Mouse (Mus musculus) left cerebral cortex, postnatal 14 days (tissue): ENCODE measurements around the gene Cdkl2. TPM values are rescaled to one million over a fixed set of nuclear protein-coding genes. Genes with fewer than 3 reads are reported as not detected.

Experiments used
- DNase-seq, 2 experiments: peaks; one replicate each; pipeline ENCODE4 v3.0.0; 2021 to 2022; ENCODE audit warnings: low spot score in 2 of 2, mixed read lengths in 1 of 2
- intact Hi-C: fragments of 180-260 bp; cut with DNase I; formaldehyde crosslinking; loops from one replicate; pipeline ENCODE4 v1.15.1; 2025
- total RNA-seq, 2 experiments: library from RNA; stranded (reverse); gene quantifications; 2 replicates each; pipeline ENCODE4 v1.2.3; 2021

Cdkl2 gene
- total RNA-seq, 2 experiments from 2014 or later: 61.9 to 68.6 TPM

DNA sequence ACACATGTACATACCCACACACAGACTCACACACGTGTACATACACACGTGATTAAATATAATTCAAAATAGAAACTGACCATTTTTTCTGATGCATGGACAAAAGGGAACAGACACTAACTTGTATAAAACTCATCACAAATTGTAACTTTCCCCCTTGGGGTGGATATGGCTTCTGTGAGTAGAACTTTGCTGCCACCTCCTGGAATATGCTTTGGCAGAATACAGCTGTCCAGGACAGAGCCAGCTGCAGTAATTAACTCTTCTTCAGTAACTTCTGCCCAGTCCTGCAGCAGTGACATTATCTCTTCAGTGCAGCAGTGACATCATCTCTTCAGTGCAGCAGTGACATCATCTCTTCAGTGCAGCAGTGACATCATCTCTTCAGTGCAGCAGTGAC, 40.7 kb downstream of the Cdkl2 start:
- intact Hi-C loops: loop anchor here (10.0 kb wide), 1 partner anchor 538 kb away; no protein-coding TSS in a partner anchor
- peak; percentile 24 to 51 for DNase-seq

DNA sequence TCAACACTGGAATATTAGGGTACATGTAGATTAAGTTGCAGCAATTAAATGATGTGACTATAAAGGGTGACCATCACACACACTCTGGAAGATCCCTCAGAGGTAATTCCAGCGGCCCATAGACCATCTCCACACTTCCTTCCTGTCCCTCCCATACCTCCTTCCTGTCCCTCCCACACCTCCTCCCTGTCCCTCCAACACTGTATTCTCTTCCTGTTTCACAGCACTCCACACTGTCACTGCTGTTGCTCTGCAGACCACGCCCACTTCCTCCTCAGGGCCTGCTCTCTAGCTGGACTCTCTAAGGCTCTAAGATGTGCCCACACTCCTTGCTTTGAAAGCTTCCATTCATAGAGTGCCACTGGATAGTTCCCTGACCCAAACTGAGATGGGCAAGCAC, 42.9 kb downstream of the Cdkl2 start:
- intact Hi-C loops: loop anchor here (10.0 kb wide), 1 partner anchor 536 kb away; no protein-coding TSS in a partner anchor
- DNase-seq: no peak

DNA sequence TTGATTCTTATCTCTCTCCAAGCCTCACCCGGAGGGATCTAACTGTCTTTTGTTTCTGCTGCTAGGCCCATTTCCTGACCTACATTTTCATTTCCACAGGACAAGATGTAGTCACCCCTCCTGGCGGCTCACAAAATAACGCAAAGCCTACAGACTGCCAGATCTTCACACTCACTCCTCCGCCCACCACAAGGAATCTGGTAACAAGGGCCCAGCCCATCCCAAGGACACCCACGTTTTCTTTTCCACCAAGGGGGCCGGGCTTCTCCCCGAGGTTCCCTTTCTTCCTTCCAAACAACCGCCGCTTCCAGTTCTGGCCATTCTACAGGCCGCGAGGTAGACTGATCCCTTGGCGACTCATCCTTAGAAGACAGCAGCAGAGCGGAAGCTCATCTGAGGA, 49.1 kb downstream of the Cdkl2 start:
- intact Hi-C loops: no loop called here
- peak; percentile 11 for DNase-seq

DNA sequence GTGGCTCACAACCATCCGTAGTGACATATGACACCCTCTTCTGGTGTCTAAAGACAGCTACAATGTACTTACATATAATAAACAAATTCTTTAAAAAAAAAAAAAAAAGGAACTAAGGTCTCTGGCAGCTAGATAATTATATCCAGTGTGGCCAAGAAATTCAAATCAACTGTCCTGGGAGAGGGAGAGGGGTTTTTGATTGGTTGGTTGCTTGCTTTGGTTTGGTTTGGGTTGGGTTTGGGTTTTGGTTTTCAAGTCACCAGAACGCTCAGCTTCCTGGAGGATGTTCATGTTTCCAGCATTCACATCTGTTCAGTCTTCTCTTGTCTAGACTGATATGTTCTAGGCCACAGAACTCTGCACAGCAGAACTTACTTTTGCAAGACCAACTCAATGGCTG, 50.6 kb downstream of the Cdkl2 start:
- intact Hi-C loops: no loop called here
- DNase-seq: no peak

DNA sequence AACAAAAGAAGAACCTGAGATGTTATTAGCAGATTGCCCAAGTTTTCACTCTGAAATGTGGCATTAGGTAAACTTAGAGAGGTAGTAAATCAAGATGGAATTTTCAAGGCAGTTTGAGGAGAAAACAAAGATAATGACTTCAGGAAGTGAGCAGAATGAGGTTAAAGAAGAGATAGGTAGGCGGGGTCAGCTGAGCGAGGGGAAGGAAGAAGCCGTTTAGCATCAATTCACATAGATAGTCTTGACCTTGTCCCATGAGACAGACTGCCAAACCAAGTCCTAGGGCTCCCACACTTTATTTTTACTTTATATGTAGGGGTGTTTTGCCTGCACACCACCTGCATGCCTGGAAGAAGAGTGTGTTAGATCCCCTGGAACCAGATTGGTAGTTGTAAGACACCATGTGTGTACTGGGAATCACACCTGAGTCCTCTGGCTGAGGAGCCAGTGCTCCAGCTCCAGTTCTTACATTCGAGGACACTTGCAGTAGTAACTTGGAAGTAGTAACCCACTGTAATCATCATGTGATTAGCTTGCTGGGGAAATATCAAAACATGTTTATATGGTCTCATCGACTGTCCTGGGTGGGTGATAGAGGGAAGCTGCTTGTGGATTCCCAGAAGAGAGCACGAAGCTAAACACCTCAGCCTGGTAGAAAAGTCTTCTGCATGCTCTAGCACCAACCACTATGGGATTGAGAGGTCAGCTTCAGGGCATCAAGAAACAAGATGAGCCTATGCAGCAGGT, 52.3 kb downstream of the Cdkl2 start:
- intact Hi-C loops: no loop called here
- DNase-seq: no peak

DNA sequence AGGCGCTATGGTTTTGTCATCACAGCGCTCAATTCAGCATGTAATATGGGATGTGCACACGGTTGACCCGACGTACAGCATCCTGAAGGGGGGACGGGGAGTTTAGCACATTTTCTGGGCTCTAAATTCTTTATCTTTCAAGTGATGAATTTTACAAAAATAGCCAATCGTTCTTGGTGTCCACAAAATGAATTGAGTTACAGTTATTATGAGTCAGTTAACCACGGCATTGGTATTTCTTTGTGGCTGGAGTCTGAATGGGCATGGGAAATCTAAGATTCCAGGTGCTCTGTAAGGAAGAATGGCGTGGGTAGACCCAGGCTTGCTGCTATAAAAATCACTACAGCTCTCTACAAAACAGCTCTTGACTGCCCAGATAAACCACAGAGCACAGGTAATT, 54.4 kb downstream of the Cdkl2 start:
- no peak for DNase-seq
- intact Hi-C loops: no loop called here

DNA sequence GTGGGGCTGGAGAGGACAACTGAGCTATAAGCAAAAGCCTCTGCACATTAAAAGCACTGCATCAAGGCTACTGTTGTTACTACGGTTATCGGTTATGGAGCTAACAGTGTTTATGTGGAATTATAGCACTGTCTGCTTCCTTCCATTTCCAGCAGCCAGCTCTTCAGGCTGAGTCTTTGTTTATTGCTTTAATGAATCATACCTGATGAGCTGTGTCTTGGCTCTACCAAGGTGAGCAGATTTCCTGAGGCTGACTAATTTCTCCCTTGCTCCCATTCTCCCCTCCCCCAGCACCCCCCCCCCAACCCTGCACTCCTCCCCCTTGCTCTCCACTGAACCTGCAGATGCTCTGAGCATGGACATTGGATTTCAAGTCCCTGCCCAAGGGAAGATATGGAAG, 55.9 kb downstream of the Cdkl2 start:
- intact Hi-C loops: no loop called here

DNA sequence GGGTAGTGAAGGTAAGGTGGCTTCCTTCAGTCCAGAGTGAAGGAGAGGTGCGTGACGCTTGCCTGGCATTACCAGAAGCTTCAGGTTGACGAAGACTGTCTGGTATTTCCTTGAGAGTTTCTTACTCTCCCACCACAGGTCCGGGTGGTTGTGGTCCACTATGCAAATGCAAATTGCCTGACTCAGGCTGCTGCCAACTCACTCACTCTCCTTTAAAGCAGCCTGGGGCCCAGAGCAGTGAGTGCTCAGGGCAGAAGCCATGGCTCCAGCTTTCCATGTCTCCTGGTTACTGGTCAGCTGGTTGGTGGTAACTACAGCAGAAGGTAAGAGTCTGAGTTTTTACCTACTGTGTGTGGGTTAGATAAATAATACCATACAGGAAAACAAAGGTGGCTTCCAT, 56.4 kb downstream of the Cdkl2 start, which contains the start of gene Odaph:
TSS of gene Odaph (plus strand) at position 240 of the 400 bp plus-strand sequence.
- intact Hi-C loops: no loop called here
- DNase-seq: no peak

More for the DNA sequence above, 55.9 kb downstream of the Cdkl2 start:
- no peak for DNase-seq

DNA sequence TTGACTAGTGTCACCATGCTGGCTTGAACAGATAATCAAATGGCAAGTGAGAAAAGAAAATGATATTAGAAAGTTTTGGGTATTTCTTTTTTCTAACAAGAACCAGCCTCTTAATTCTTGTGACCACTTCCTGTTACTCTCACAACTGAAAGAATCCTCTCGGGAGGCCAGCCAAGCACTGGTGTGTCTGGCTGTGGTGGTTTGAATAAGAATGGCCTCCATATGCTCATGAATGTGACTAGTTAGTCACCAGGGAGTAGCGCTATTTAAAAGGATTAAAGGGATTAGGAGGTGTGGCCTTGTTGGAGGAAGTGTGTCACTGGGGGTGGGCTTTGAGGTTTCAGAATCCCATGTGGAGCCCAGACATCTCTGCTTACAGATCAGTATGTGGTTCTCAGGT, 58.0 kb downstream of the Cdkl2 start:
- intact Hi-C loops: no loop called here
- no peak for DNase-seq

DNA sequence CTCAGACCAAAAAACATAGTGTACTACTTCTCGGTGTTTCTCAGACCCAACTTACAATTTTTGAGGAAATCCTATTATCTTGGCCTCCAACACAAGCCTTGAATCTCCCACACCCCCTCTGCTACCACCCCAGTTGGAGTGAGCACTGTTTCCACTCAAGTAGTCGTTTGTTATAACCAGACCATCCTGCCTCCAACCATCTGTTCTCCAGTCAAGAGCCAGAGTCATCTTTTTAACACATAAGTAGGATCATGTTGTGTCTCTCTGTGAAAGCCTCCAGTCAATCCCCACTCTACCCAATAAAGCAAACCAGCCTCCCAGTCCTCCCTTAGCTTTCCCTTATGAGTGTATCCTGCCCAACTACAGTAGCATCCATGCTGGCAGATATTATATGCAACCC, 60.2 kb downstream of the Cdkl2 start:
- no peak for DNase-seq
- intact Hi-C loops: no loop called here

DNA sequence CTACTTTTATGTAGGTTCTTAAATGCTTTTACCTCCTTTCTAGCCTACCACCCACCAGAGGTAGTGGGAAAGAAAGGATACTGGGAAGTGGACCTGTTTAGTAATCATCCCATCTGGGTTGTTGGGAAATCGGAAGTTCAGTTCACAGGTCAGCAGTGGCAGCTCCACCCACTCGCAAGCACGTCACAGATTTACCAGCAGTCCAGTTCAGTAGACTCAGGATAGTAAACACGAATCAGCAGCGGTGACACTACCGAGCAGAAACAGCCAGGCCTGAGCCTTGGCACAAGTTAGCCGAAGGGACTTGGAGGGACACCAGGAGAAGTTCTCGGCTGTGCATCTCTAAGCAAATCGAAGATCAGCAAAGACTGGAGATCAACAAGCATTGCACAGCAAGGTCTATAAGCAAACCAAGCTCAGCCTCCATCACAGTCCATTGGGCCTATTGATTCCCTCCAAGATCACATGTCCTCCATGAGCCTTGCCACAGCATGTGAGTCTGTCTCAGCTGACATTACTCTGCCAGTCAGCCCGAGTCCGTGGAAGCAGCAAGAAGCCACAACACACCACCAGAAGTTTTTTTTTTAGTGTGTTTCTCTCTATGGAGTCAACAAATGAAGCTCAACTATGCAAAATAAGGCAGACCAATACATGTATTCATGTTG, 62.4 kb downstream of the Cdkl2 start:
- no peak for DNase-seq
- intact Hi-C loops: no loop called here

DNA sequence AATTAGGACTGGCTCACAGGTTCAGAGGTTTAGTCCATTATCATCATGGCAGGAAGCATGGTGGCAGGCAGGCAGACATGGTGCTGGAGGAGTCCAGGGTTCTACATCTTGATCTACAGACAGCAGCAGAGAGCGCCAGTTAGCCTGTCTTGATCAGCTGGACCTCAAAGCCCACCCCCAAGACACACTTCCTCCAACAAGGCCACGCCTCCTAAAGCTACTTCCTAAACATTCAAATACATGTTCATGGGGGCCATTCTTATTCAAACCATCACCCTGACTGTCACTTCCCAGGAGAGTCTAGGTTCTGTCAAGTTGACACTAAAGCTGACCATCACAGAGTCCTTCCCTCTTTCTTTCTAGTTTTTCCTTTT, 66.3 kb downstream of the Cdkl2 start:
- DNase-seq: no peak
- intact Hi-C loops: no loop called here

DNA sequence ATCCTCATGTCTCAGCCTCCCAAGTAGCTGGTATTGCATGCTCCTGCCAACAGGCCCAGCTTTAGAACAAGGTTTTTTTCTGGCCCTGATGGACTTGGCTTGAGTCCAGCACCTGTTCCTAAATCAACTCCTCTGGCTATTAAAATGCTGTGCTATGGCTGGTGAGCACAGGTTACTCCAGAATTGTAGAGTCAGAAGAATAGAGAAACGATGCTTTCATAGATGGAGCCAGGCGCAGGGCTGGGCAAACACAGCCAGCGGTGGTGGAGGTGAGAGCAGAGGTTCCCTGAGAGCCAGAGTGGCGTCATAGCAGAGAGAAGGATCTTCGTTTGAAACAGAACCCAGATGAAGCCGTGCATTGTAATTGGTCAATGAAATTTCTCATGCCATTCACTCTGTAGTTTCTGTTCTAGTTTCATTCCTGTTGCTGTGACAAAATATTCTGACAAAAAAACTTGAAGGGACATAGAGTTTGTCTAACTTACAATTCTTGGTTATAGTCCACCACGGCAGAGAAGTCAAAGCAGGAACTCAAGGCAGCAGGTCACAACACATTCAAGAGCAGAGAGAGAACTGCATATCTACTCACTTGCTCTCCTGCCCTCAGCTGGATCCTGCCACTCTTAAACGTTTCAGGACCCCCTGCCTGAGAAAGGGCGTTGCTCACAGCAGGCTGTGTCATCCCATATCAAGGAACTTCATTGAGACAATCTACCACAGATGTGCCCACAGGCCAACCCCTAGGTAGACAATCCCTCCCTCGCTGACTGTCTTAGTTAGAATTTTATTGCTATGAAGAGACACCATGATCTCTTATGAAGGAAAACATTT, 66.9 kb downstream of the Cdkl2 start:
- intact Hi-C loops: no loop called here
- DNase-seq: no peak

DNA sequence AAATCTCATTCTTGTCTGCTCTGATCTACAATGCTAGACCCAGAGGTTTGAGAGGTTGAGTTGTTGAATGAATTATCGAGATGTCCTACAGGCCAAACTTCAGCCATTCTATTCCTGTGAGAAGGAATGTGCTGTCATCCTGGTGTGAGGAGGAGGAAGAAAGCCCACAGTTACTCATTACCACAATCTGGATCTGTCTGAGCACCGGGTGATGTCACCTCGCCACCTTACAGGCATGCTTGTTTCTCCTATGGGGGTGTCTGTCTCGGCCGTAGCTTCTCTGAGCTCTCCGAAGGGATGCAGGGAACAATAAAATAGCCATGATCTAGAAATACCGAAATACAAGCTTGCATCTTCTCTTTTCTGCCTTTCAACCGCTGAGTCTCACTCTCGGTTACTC, 67.9 kb downstream of the Cdkl2 start:
- intact Hi-C loops: no loop called here
- no peak for DNase-seq

DNA sequence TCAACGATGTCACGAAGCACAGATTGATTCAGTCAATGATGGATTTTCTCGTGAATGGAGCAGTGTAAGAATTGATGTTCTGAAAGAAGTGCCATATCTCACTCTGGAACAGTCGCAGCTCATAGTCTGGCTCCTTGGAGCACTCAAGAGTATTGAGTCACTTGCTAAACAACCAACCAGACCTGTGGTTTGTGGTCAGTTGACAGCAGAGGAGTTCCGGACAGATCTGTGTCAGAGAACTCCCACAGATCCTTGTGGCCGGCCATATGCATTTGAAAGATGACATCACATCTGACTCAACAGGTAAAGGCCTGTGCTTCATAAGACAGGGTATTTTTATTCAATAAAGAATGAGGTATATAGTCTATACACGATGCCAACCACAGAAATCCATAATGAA, 69.7 kb downstream of the Cdkl2 start:
- DNase-seq: no peak
- intact Hi-C loops: no loop called here

DNA sequence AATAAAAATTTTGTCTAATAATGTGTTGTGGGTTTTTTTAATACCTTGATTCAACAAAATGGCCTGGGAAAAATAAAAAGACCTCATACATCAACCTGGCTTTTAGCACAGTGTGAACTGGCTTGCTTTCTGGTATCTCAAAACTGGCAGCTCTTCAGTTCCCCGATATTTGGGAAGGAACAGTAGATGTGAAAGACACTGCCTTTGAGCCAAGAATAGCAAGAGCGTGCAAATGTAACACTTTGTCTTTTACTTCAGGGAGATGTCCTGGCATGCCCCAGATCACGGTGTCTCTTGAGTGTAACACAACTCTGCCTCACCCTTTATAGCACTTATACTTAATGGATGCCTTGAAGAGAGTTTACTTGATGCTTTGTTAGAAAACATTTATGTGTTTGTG, 71.6 kb downstream of the Cdkl2 start:
- no peak for DNase-seq
- intact Hi-C loops: no loop called here

DNA sequence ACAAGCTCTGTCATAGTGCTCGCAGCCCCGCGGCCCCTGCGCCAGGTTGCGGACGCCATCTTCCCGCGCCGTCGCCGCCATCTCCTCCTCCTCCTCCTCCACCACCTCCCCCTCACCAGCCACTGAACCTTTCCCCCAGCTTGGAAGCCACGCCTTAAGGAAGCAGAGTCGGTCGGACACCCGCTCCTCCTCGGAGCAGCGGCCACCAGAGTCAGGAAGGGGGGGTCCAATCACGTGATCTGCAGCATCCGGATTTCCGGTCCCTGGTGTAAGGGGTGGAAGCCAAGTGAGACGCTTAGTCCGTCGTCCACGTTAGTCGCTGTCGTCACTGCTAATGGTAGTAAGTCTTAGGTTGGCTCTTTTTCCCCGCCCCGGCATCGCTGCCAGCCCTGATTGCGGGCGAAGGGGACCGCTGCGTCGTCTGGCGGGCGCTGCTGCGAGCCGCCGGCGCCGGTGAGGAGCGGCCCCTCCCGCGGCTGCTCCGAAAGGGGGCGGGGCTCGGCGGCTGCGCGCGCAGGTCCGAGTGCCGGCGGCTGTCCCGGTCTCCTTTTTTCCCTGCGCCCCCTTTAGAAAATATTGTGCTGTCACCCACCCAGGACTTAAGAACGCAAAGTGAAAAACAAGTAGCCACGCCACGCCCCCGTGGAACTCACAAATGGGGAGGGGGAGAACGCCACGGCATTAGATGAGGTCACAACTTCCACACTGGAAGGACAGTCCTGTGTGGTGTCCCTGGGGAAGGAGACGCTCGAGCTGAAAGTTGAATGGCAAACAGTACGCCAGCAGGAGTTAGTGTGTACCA, 80.8 kb downstream of the Cdkl2 start, which contains the start of gene Rchy1:
TSS of gene Rchy1 (minus strand) at position 430 of the 802 bp plus-strand sequence.
- peak; percentile 88 to 91 for DNase-seq
- intact Hi-C loops: loop anchor here (10.0 kb wide), 1 partner anchor 152 kb away; no protein-coding TSS in a partner anchor

DNA sequence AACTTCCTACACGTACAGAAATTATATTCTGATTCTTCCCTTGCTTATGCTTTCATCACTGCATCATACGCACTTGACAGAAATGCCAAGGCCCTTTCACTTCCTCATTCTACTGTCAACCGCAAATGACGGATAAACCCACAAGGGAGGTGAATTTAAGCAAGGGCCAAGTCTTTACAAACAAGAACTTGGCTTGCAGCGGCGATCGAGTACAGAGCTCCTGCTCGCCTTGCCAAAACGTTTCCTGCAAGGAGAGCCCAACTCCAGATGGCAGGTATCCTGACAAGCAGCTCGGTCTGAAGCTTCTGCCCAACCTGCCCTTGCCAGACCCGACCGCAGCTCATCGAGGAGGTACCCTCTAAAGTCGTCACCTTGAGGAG, 81.4 kb downstream of the Cdkl2 start:
- no peak for DNase-seq
- intact Hi-C loops: loop anchor here (10.0 kb wide), 1 partner anchor 153 kb away; no protein-coding TSS in a partner anchor

DNA sequence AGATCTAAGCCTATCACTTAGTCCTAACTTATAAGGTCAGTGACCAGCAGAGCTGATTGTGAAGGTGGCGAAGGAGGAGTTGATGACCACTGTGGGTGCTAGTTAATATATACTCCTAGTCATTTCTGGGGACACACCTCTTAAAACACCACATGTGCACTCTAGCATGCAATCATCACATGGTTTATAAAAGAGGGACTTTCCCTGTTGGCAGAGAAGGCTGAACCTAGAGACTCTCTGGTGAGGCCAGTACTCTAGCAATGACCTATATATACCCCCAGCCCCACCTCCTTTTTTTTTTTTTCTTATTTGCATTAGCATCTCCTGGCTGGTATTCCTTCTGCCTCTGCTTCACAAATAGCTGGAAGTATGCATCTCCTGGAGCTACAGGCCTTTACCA, 82.3 kb downstream of the Cdkl2 start:
- no peak for DNase-seq
- intact Hi-C loops: loop anchor here (10.0 kb wide), 1 partner anchor 153 kb away; no protein-coding TSS in a partner anchor
